Mouse (Mus musculus): ENCODE data around the gene Ifna6.

Ifna6 gene

GRCm38 (mm10) chr4:88845334-88845733 is 18.1 kb downstream of the Ifna6 start:
- CTCF ChIA-PET: no interaction called here

GRCm38 (mm10) chr4:88849698-88850097 is 22.5 kb downstream of the Ifna6 start, which contains the start of gene Ifna1:
Gene Ifna1 (plus strand): TSS chr4:88850087.
- CTCF ChIA-PET: no interaction called here

GRCm38 (mm10) chr4:88851026-88851763 is 24.0 kb downstream of the Ifna6 start:
- CTCF ChIA-PET: no interaction called here

GRCm38 (mm10) chr4:88859214-88859613 is 32.0 kb downstream of the Ifna6 start:
- CTCF ChIA-PET: no interaction called here

- CTCF ChIA-PET: no interaction called here
Observed at GRCm38 (mm10) chr4:88863309-88863708, 36.1 kb downstream of the Ifna6 start.

- CTCF ChIA-PET: no interaction called here
Observed at GRCm38 (mm10) chr4:88864599-88864998, 37.4 kb downstream of the Ifna6 start.

GRCm38 (mm10) chr4:88865011-88865569 is 37.9 kb downstream of the Ifna6 start:
- CTCF ChIA-PET: interaction anchor here (0.5 kb wide), 1 partner anchor 141 kb away, joined by 3 read pairs; no protein-coding TSS in a partner anchor

GRCm38 (mm10) chr4:88867366-88867925 is 40.2 kb downstream of the Ifna6 start:
- CTCF ChIA-PET: interaction anchor here (0.6 to 0.9 kb wide), 4 partner anchors 24 to 1814 kb away, joined by 3 to 5 read pairs (median 3); no protein-coding TSS in a partner anchor

GRCm38 (mm10) chr4:88867926-88868911 is 41.0 kb downstream of the Ifna6 start:
- CTCF ChIA-PET: interaction anchor here (0.9 kb wide), 1 partner anchor 172 kb away, joined by 3 read pairs; no protein-coding TSS in a partner anchor

GRCm38 (mm10) chr4:88872691-88873090 is 45.5 kb downstream of the Ifna6 start:
- CTCF ChIA-PET: no interaction called here

GRCm38 (mm10) chr4:88875435-88876095 is 48.3 kb downstream of the Ifna6 start:
- CTCF ChIA-PET: no interaction called here

- CTCF ChIA-PET: no interaction called here
Observed at GRCm38 (mm10) chr4:88876520-88876919, 49.3 kb downstream of the Ifna6 start.
